14 mouse cellular contexts compared by ENCODE assay signal in the genomic region with DNA sequence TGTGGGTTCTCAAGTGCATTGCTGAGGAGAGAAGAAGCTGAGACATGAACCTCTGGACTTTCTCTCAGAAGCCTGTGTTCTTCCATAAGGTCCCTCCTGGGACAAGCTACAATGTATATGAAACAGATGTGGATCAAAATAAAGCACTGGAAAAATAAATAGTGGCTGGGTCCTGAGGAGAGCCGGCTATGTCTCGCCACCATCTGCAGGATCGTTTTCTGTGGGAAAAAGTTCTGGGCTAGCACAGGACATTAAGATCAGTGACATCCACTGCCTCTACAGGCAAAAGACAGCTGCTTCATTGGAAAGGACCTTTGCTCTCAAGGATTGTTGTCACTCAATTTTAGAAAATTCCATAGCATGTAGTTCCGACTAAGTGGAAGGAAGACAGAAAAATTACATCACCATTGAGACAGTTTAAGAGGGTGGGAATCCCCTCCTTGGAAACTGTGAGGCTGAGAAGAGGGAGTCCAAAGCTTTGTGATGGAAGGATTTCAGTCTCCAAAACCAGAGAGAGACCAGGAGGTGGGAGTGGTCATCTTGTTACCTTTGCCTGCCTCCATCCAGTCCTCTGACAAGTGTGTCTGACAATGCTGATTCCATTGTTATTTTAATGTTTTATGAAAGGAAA.
"Had no signal": no experiment of that assay in that cellular context is flagged by ENCODE, and none has a peak within 500 bp of the region (broad histone marks: within the 10 kb centered on the region; RNA-seq: fewer than 3 reads in every experiment).

No protein-coding gene starts in this region.

- H3K4me3 ChIP-seq: kidney, embryonic 15.5 days; limb, embryonic 12.5 days; liver, embryonic 15.5 days; midbrain, embryonic 10.5 days; neural tube, embryonic 13.5 days had no signal

- H3K4me1 ChIP-seq: kidney, embryonic 15.5 days; liver, embryonic 15.5 days had no signal

- H3K36me3 ChIP-seq: kidney, embryonic 15.5 days; limb, embryonic 12.5 days; liver, embryonic 15.5 days; midbrain, embryonic 10.5 days; neural tube, embryonic 13.5 days had no signal

- H3K9me3 ChIP-seq: kidney, embryonic 15.5 days; limb, embryonic 12.5 days; liver, embryonic 15.5 days; midbrain, embryonic 10.5 days; neural tube, embryonic 13.5 days had no signal

- H3K4me2 ChIP-seq: kidney, embryonic 15.5 days; limb, embryonic 12.5 days; liver, embryonic 11.5 days; liver, embryonic 15.5 days; neural tube, embryonic 13.5 days had no signal

- H3K27ac ChIP-seq: kidney, embryonic 15.5 days; limb, embryonic 12.5 days; liver, embryonic 15.5 days; midbrain, embryonic 10.5 days; neural tube, embryonic 13.5 days had no signal

- H3K27me3 ChIP-seq: kidney, embryonic 15.5 days; limb, embryonic 12.5 days; liver, embryonic 15.5 days; neural tube, embryonic 13.5 days had no signal

- ATAC-seq: midbrain, embryonic 16.5 days had no signal

- DNase-seq: kidney, adult 2 months; kidney, postnatal 14 days; lung, adult 2 months; lung, postnatal 36 days; right cerebral cortex, adult 18-20 months; right cerebral cortex, postnatal 25 days; thymus, postnatal 36 days had no signal

- H3K9ac ChIP-seq: kidney, embryonic 15.5 days; limb, embryonic 12.5 days; liver, embryonic 15.5 days; neural tube, embryonic 13.5 days had no signal
